Mouse (Mus musculus) olfactory bulb, adult 2 months (tissue): Measurements from ENCODE around the gene Sppl3.

Experiments used
- CTCF ChIP-seq: fragments of 200-500 bp; IDR thresholded peaks from 2 replicates; pipeline ENCODE4 v1.5.1; 2012; ENCODE audit warnings: low read depth, mild to moderate bottlenecking, low read length, moderate library complexity; ENCODE audit not compliant: insufficient read depth
- POLR2A ChIP-seq: fragments of 200-500 bp; IDR thresholded peaks from 2 replicates; pipeline ENCODE4 v1.6.1; 2012; ENCODE audit warnings: mild to moderate bottlenecking, low read depth, low read length, moderate library complexity; ENCODE audit not compliant: insufficient read depth

GRCm38 (mm10) chr5:115007768-115008167 is 3.2 kb upstream of the Sppl3 start:
- TF ChIP-seq POLR2A (no peak), CTCF (no peak)
